In the genomic region with DNA sequence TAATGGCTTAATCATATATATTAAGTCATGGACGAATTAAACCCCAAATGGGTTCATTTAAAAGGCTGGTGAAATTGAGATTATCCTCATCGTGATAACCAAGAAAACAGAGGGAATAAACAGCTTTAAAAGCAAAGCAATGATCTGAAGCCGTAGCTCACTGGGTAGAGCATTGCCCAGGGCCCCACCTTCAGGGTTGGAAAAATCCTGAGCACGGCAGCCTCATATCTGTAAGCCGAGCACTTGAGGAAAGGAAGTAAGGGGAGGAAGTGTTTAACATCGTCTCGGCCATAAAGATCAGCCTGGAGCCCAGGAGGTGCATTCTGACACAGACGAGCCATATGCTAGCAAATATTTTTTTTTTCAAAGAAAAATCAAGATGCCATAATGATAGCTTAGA, we compare ENCODE assay signal across 1 mouse cellular context.
TF ChIP-seq lines count a peak whose summit lies in the region.

No protein-coding gene starts in this region.

TF ChIP-seq in CH12.LX, 34 proteins besides CTCF, POLR2A, EP300 and RAD21 (continued from another document):
- TF ChIP-seq GABPA (IDR thresholded peaks at IDR 0.05; ENCODE audit: insufficient replicate concordance, low read depth, low read length) = no peak
- TF ChIP-seq ZMIZ1 (IDR thresholded peaks at IDR 0.05; ENCODE audit: low read depth, low read length) = no peak
- no peak for TF ChIP-seq MAZ (IDR thresholded peaks at IDR 0.05; ENCODE audit: low read depth, low read length)
- no peak for TF ChIP-seq SMC3 (IDR thresholded peaks at IDR 0.05; ENCODE audit: low read depth, low read length)
